Mouse (Mus musculus) kidney, postnatal 36 days (tissue): ENCODE results near the gene Ankrd6.
A peak's percentile ranks its signal among the peaks of the same experiment; 100 is the strongest.

Experiments
- DNase-seq, 2 experiments: peaks; one replicate each; pipeline ENCODE4 v3.0.0; 2021 to 2022; ENCODE audit warnings: mixed read lengths in 2 of 2

Gene Ankrd6

GRCm38 (mm10) chr4:32853609-32854188 is 96.9 kb downstream of the Ankrd6 start:
- no peak for DNase-seq

DNA sequence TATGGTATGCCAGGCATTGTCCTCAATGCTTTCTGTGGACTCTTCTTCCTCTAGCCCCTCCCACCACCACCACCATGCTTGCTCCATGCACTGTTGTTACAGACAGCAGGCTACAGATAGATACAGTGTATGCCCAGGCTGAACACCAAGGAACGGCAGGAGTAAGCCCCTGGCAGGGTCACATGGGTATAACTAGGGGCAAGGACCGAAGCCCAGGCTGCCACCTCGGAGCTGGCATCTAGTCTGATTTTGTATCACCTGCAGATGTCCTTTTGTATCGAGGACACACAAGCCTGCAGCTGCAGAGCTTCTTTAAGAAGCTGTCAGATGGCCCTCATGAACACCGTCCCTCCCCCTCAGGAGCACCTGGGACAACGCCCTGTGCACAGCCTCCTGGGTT is 97.8 kb downstream of the Ankrd6 start:
- DNase-seq: no peak

GRCm38 (mm10) chr4:32852294-32852693 is 98.3 kb downstream of the Ankrd6 start:
- no peak for DNase-seq

DNA sequence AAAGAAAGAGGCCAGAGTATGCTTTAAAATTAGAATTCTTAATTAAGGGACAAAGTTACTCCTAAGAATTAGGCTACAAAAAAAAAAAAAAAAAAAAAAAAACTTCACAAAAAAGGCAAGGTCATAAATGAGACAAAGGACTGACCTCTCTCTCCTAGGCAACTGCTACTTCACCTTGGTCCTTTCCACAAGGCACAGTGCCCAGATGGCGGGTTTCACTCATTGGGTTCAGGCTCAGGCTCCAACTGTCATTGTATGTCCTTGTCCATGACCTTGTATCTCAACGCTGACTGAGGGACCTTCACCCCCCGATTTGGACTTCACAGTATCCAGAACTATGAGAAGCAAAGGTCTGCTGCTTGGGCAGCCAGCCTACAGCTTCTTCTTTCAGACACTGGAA is 112.2 kb downstream of the Ankrd6 start:
- no peak for DNase-seq

DNA sequence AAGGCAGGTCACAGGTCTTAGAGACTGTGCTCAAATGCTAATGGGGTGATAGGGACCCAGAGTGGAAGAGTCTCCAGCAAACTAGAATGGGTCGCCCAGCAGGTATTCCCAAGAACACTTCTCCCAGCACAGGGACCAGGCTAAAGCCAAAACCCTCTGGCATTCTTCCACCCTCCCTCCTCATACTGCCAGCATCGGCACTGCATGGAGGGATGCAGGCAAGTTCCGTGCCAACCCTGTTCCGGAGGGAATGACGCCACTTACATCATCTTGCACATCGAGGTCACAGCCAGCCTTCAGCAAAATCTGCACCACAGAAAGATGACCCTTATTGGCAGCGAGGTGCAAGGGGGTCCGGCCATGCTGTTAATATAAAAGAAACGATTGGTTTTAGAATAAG is 114.6 kb downstream of the Ankrd6 start:
- no peak for DNase-seq

GRCm38 (mm10) chr4:32834541-32834940 is 116.1 kb downstream of the Ankrd6 start:
- no peak for DNase-seq

DNA sequence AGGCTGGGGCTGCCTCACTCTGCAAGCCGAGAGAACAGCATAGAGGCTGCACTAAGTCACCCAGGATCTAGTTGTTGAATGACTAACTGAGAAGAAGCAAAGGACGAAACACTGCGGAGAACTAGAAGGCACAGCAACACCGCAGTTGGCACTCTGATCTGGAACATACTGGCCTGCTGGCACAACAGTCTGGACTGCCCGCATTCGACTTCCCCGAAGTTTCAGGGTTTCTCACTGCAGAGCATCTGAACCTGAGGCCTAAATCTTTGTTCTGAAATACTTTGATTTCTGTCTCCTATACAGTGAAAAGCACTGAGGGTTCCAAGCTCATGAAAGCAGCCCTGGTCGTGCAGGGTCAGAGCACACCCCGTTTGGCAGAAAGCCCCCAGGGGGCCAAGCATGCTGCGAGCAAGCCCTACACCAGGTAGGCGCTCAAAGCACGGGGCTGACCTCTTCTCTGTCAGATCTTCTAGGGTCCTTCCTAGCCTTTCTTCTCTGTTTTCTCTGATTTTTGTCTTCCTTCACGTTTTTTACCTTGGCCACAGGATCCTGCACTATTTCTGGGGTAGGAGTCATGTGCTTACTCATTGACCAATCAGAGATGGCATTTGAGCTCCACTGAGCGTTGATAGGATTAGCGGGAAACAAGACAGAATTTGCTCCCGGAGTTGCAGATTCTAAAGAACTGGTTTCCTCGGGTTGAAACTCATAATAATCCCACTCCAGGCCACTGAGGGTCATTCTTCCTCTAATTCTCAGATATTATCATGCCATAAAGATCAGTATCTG is 117.0 kb downstream of the Ankrd6 start:
- DNase-seq: no peak

- DNase-seq: no peak
These were observed 121.3 kb downstream of the Ankrd6 start for GRCm38 (mm10) chr4:32829316-32829715.

GRCm38 (mm10) chr4:32828385-32829077 is 122.1 kb downstream of the Ankrd6 start:
- no peak for DNase-seq

- peak; percentile 40 to 59 for DNase-seq
These were observed 123.7 kb downstream of the Ankrd6 start for GRCm38 (mm10) chr4:32826925-32827324.

DNA sequence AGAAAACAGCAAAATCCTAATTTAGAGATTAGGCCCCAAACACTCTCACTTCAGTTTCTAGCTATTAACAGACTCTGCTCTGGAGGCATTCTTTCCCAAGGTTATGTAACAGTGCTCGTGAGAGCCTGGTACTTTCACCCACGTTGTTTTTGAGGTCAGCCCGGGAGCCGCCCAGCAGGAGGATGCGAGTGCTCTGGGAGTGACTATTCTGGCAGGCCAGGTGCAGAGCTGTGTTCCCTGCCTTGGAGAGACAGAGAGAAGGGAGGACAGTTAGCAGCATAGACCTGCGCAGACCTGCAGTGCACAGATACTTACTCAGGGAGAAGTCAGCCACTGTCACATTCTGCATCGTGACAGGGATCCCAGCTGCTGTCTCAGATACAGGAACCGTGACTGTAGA is 126.4 kb downstream of the Ankrd6 start:
- DNase-seq: peak; percentile 45 to 50

DNA sequence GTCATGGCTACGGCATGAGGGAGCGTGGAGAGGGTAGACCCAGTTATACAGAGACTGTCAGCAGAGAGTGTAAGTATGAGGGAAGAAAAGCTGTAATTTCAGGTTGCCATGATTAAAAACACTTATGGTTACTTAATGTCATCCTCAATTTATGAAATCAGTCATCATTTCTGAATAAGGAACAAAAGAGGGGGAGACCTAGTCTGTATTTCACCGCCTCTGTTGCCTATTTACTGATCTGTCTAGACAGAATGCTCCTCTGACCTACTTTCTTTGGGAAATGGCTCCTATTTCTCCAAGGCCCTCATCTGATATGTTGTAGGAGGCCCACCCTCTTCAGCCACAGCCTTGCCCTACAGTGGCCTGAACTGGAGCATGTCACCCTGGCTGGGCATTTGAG is 130.0 kb downstream of the Ankrd6 start:
- DNase-seq: no peak

GRCm38 (mm10) chr4:32817478-32817877 is 133.2 kb downstream of the Ankrd6 start:
- DNase-seq: no peak

GRCm38 (mm10) chr4:32800577-32801170 is 150.0 kb downstream of the Ankrd6 start:
- DNase-seq: no peak

GRCm38 (mm10) chr4:32799966-32800576 is 150.6 kb downstream of the Ankrd6 start, which contains the start of gene Lyrm2:
Gene Lyrm2, plus strand, starts transcription at chr4:32800253.
- DNase-seq: peak; percentile 76 to 87

DNA sequence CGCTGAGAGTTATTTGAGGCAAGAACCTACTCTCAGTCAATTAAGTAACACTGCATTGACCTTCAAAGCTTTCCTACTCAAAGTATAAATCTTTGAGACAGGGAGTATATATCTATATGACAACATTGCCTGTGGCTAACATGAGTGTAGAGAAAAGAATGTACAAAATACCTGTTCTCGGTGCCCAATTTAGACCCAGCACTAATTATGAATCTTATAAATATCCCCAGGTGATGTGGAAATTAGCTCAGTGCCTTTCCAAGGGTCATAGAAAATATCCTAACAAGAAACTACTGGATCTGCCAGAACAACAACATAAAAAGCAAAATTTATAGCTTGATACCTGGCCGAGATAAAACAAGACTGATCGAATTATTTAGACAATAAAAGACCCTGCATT is 151.7 kb downstream of the Ankrd6 start:
- no peak for DNase-seq

DNA sequence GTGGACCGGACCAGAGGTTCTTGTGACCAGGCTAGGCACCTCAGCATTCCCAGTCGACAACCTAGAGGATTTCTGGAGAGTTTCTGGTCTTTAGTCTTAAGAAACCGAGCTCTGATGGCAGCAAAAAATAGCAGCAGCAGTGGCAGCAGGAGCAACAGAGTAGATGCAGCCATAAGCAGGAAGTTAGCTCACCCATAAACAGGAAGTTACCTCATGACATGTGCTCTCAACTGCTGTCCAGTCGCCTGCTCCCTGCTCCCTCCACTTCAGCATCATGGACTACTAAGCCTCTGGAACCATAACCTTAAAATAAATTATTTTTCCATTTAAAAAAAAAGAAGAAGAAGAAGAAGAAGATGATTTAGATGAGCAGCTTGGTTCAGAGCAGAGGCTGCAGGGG is 161.6 kb downstream of the Ankrd6 start:
- no peak for DNase-seq

DNA sequence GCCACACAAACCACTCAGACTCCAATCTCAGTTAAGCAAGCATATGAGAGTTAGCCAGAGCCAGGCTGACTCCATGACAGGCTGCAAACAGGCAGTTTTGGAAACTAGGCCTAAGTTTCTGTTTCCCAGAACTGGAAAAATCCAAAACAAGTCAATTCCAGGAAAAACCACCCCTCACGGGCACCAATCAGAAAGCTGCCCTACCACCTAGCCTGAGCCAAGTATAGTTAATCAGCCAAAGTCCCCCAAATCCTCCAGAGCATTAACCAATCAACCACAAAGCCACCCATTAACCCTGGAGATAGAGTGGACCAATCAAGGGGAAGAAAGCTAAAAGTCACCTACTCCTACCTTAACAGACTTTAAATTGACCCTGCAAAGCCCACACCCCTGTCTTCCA is 163.5 kb downstream of the Ankrd6 start:
- DNase-seq: peak in 1 of 2 experiments; percentile 23

GRCm38 (mm10) chr4:32779996-32780395 is 170.6 kb downstream of the Ankrd6 start:
- no peak for DNase-seq

GRCm38 (mm10) chr4:32770284-32770810 is 180.3 kb downstream of the Ankrd6 start:
- DNase-seq: no peak

DNA sequence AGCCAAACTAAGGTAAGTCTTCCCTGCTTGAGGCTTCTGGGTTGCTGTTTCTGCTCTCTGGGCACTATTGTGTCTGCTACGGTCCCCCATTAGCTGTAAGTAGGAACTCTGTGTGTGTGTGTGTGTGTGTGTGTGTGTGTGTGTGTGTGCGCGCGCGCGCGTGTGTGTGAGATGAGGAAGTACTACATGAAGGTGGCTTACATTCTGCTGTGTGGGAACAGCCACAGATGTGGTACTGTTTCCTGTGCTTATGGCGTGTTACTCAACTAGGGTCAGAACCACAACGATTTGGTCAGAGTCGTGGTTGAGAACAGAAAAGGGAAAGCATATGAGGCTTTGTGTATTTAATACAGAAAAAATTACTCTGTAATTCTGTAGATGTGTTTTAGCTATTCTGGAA is 182.6 kb downstream of the Ankrd6 start:
- DNase-seq: no peak

- DNase-seq: peak; percentile 28 to 45
These were observed 183.2 kb downstream of the Ankrd6 start for GRCm38 (mm10) chr4:32767471-32767870.

GRCm38 (mm10) chr4:32757430-32757829 is 193.2 kb downstream of the Ankrd6 start:
- DNase-seq: no peak
